Mouse (Mus musculus): ENCODE data around the gene Zfp839. TPM values are rescaled to one million over a fixed set of nuclear protein-coding genes. Genes with fewer than 3 reads are reported as not detected.

The Zfp839 gene
- 1 to 10 TPM; 1.3 to 6.3 TPM for polyA plus RNA-seq (2017; shearing (Covaris generic))

DNA sequence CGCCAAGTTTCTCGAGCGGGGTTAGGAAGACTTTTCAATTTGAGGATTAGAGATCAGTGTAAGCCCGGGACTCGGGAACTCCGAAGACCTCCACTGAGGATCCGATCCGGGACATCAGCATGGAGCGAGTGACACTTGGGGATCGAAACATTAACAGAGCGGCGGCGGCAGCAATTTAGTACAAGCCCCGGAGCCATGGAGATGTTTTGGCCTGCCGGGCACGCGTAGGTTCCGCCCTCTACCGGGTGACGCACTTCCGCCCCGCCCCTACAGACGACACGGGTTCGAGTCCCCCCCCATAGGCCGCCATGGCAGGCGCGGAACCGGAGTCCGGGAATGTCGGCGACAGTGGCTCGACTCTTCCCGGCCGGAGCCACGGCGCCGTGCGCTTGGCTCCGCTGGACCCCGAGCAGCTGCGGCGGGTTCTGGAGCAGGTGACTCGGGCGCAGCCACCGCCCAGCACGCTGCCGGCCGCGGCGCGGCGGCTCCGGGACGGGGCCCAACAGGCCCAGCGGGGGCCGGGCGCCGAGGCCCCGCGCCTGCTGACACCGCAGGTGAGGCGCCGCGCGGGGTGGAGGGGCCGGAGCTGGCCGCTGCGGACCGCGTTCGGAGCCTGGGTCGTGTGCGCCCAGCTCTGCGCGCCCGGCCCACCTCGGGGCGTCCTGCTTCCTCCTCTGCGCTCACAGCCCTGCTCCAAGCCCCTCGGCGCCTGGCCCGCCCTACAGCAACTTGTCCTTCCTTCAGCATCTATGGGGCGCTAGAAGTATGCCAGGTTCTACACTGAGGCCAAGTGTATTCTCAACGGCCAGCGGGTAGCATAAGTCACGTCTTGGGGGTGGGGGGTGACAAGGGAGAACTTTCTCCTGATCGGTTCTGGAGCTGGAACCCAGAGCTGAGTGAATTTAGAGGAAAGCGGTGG is at the start of gene Zfp839:
Zfp839 (plus strand) TSS at position 244 of the 919 bp plus-strand sequence.

GRCm38 (mm10) chr12:110840348-110841198 is 9.5 kb upstream of the Zfp839 start, which contains the start of gene Mok:
Gene Mok (minus strand): TSS chr12:110840939.

GRCm38 (mm10) chr12:110889036-110890020 is 39.3 kb downstream of the Zfp839 start, which contains the start of the genes Cinp and Tecpr2:
Gene Cinp (minus strand): TSS chr12:110889145.
Gene Tecpr2 (plus strand): TSS chr12:110889264.

Other genes starting within 250 kb of the Zfp839 start
- gene Dync1h1, start 248.8 kb upstream of the Zfp839 start, polyA plus RNA-seq (2017; shearing (Covaris generic)), result 10 to 100 TPM; 24.8 to 31.2 TPM
- gene 1700001K19Rik, start 167.6 kb upstream of the Zfp839 start, polyA plus RNA-seq (2017; shearing (Covaris generic)), result under 1 TPM; 0.17 to 0.50 TPM
- gene Hsp90aa1, start 147.5 kb upstream of the Zfp839 start, polyA plus RNA-seq (2017; shearing (Covaris generic)), result 100 to 1,000 TPM; 441 to 452 TPM
- gene Wdr20, start 112.3 kb upstream of the Zfp839 start, polyA plus RNA-seq (2017; shearing (Covaris generic)), result 10 to 100 TPM; 71.5 to 83.1 TPM
- 1 to 10 TPM in 1 of 2 experiments, not detected in 1; 1.7 TPM for gene Mok, start 9.3 kb upstream of the Zfp839 start, polyA plus RNA-seq (2017; shearing (Covaris generic))
- 10 to 100 TPM; 31.9 to 38.5 TPM for gene Cinp, start 38.9 kb downstream of the Zfp839 start, polyA plus RNA-seq (2017; shearing (Covaris generic))
- 1 to 10 TPM; 2.4 to 3.4 TPM for gene Tecpr2, start 39.0 kb downstream of the Zfp839 start, polyA plus RNA-seq (2017; shearing (Covaris generic))
- gene Ankrd9, start 128.8 kb downstream of the Zfp839 start, polyA plus RNA-seq (2017; shearing (Covaris generic)), result 1 to 10 TPM; 5.3 to 6.9 TPM
- gene Rcor1, start 189.1 kb downstream of the Zfp839 start, polyA plus RNA-seq (2017; shearing (Covaris generic)), result 10 to 100 TPM; 40.0 to 56.7 TPM